Mouse (Mus musculus) heart, embryonic 10.5 days (tissue): ENCODE measurements around the gene Slc5a2. TPM values are rescaled to one million over a fixed set of nuclear protein-coding genes. Genes with fewer than 3 reads are reported as not detected.
A peak's percentile ranks its signal among the peaks of the same experiment; 100 is the strongest.

Experiments used
- DNase-seq: peaks from one replicate; pipeline ENCODE4 v3.0.0-alpha.2; 2017; ENCODE audit warnings: low spot score
- H3K27ac ChIP-seq: fragments of 300-500 bp; sonication (generic); 2 replicates; pipeline ENCODE4 v1.5.1; 2016; ENCODE audit warnings: mild to moderate bottlenecking
- H3K27me3 ChIP-seq: fragments of 300-500 bp; sonication (generic); 2 replicates; pipeline ENCODE4 v1.6.1; 2016; ENCODE audit warnings: mild to moderate bottlenecking; ENCODE audit not compliant: poor library complexity, insufficient read depth, severe bottlenecking
- H3K36me3 ChIP-seq: fragments of 300-500 bp; sonication (generic); 2 replicates; pipeline ENCODE4 v1.6.1; 2016; ENCODE audit warnings: mild to moderate bottlenecking, moderate library complexity
- H3K4me1 ChIP-seq: fragments of 300-500 bp; sonication (generic); 2 replicates; pipeline ENCODE4 v1.6.1; 2016; ENCODE audit warnings: mild to moderate bottlenecking
- H3K4me3 ChIP-seq: fragments of 300-500 bp; sonication (generic); 2 replicates; pipeline ENCODE4 v1.5.1; 2016; ENCODE audit warnings: mild to moderate bottlenecking, moderate library complexity
- H3K9me3 ChIP-seq: fragments of 300-500 bp; sonication (generic); 2 replicates; pipeline ENCODE4 v1.6.1; 2016; ENCODE audit warnings: mild to moderate bottlenecking, moderate library complexity
- WGBS: fragments of 180-500 bp; shearing (Covaris S2); methylation state at CpG from one replicate; pipeline ENCODE4 v1.1.7; 2016; 5-methylcytosine and 5-hydroxymethylcytosine counted together
- polyA plus RNA-seq: library from polyadenylated mRNA; unstranded; fragments of >200 nt; fragmentation: Nextera tagmentation; extraction: Ambion mirVana; gene quantifications from 2 replicates; pipeline ENCODE4 v1.2.1, GENCODE M21; 2016

Gene Slc5a2
- polyA plus RNA-seq, 1 experiment from 2014 or later = 0.48 TPM

DNA sequence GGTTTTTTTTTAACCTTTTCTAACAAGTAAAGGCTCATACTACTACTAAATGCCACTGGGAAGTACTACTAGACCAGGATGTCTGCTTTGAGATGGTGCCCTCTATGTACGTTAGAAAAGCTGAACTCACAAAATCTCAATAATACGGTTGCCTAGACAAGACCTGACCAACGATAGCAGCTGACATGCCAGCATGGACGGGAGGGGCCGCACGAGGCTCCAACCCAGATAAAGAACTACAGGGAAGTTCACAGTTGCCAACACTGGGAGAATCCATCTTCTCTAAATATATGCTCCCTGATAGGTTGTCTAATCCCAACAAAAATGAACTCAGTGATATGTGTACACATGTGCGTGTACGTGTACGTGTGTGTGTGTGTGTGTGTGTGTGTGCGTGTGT, 29.3 kb downstream of the Slc5a2 start:
- H3K27ac ChIP-seq = no peak overlapping the region

DNA sequence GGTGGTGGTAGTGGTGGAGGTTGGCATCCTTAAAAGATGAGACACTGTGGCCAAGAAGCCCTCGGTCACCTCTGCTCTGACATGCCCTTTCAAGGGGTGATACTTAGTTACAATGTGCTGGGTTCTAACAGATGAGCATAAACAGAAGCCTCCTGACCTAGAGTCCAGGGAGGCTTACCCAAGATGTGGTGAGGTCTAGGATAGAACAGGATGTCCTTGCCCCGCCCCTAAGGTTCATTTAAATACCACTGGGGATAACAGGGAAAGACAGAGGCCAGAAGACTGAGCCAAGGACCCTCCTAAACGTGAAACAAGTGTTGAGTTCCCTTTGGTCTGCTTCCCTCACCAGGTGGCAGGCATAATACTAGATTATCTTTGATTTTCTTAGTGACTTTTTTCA, 31.1 kb downstream of the Slc5a2 start:
- H3K9me3 ChIP-seq = no peaks in the 10 kb centered on the region
- peaks cover 13% of the 10 kb centered on the region for H3K36me3 ChIP-seq
- H3K27ac ChIP-seq = no peak overlapping the region
- WGBS = 69% methylated on average over 3 of the region's 3 CpGs
- peaks cover 17% of the 10 kb centered on the region for H3K4me1 ChIP-seq
- no peak for DNase-seq
- no peaks in the 10 kb centered on the region for H3K27me3 ChIP-seq
- no peak overlapping the region for H3K4me3 ChIP-seq

More for the DNA sequence above, 29.3 kb downstream of the Slc5a2 start:
- 85% methylated on average over 10 of the region's 10 CpGs for WGBS
- H3K4me3 ChIP-seq = no peak overlapping the region
- no peaks in the 10 kb centered on the region for H3K27me3 ChIP-seq
- peaks cover 19% of the 10 kb centered on the region for H3K4me1 ChIP-seq
- H3K9me3 ChIP-seq = no peaks in the 10 kb centered on the region
- peaks cover 15% of the 10 kb centered on the region for H3K36me3 ChIP-seq
- no peak for DNase-seq

DNA sequence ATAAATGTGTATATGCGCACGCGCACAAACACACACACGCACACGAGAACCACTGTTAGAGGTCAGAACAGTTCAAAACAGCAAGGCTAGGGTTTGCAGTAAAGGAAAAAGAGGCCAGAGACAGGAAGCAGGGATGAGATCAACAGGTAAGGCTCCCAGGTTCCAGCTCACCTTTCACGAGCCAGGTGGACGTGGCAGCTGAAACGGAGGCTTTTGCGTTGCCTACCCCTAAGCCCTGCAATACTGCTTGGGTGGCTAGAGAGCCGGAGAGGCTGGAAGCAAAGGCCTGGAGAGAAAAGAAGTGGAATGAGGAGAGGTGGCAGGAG, 31.8 kb downstream of the Slc5a2 start:
- no peaks in the 10 kb centered on the region for H3K9me3 ChIP-seq
- H3K36me3 ChIP-seq = peaks cover 13% of the 10 kb centered on the region
- H3K4me1 ChIP-seq = peaks cover 17% of the 10 kb centered on the region
- peak overlapping the region; percentile 96 for H3K4me3 ChIP-seq
- H3K27ac ChIP-seq = peak overlapping the region; percentile 96
- no peak for DNase-seq
- WGBS = 36% methylated on average over 10 of the region's 10 CpGs
- no peaks in the 10 kb centered on the region for H3K27me3 ChIP-seq

DNA sequence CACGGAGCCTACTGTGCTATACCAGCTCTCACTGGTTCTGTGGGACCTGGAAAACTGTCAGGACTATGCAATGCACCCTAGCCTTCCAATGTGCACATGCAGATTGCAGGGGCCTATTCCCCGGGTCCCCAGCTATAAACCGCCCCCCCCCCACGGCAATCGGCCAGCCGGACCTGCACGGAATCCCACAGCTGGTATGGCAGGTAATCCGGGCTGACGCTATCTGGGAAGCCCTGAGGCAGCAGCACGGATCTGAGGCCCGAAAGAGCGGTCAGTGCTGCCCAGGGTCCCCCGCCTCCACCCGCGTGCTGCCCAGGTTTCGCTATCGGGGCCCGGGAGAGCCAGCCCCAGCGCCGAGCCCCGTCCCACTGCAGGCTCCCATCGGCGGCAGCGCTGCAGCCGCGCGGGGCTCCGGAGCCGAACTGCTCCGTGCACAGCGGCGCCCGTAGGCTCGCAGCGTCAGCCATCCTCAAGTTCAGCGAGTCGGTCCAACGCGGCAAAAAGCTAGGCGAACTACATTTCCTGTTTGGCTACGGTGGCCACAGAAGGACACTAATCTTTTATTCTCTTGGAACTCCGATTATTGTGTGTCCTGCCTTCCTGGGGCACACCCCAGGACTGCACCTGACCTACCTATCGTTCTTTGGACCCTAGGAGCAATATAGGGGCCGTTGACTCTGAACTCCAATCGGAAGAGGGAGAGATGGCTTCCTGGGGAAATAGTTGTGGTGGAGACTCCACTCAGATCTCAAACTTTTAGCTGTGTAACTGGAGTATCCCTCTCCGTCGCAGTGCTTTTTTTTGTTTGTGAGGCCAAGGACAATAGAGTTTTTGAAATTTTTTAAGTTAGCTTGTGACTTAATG, 32.4 kb downstream of the Slc5a2 start, which contains the start of gene BC017158:
Gene BC017158, minus strand, starts transcription at position 554 of the 864 bp plus-strand sequence.
- H3K4me1 ChIP-seq = peaks cover 17% of the 10 kb centered on the region
- WGBS = 3% methylated on average over 47 of the region's 47 CpGs
- H3K36me3 ChIP-seq = 0 out of 2 replicates have a peak, but pooled peaks cover 8% of the 10 kb centered on the region
- DNase-seq = peak; percentile 87
- no peaks in the 10 kb centered on the region for H3K9me3 ChIP-seq
- H3K27ac ChIP-seq = peak within 1 kb of the TSS; percentile 96
- H3K27me3 ChIP-seq = no peaks in the 10 kb centered on the region
- H3K4me3 ChIP-seq = peak within 1 kb of the TSS; percentile 96

DNA sequence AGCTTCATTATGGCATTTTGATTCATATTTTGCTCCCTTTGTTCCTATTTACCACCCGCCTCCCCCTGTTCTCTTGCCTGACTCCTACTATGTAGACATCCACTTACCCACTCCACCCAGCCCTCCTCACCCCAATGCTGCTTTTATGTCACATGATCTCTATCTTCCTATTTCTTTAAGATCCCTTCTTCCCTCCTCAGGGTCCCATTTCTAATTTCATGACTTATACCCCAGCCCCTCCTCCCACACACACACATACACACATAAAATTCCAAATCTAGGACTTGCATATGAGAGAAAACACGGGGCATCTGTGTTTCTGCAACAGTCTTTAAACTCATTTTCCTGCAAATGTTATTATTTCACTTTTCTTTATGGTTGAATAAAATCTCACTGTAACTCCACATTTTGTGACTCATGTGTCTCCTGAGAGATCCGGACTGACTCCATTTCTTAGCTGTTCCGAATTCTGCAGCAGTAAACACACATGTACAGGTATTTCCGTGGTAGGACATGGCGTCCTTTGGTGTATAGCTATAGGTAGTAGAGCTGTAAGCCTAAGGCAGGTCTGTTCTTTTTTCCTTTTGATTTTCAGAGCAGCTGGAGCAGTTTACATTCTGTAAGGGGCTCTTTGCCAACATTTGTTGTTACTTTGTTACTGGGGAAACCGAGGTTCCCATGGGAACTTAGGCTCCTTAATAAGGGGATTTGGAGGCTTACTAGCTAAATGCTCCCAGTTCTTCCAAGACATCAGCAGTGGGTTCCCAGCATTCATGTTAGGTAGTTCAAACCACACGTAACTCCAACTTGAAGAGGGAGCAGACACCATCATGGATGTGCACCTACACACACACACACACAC, 33.3 kb downstream of the Slc5a2 start:
- Histone ChIP-seq H3K27me3 (no peaks in the 10 kb centered on the region), H3K27ac (peak overlapping the region; percentile 96), H3K4me1 (peaks cover 17% of the 10 kb centered on the region), H3K4me3 (peak overlapping the region; percentile 96), H3K9me3 (no peaks in the 10 kb centered on the region), H3K36me3 (0 out of 2 replicates have a peak, but pooled peaks cover 4% of the 10 kb centered on the region)
- WGBS = 81% methylated on average over 8 of the region's 8 CpGs
- DNase-seq = no peak

DNA sequence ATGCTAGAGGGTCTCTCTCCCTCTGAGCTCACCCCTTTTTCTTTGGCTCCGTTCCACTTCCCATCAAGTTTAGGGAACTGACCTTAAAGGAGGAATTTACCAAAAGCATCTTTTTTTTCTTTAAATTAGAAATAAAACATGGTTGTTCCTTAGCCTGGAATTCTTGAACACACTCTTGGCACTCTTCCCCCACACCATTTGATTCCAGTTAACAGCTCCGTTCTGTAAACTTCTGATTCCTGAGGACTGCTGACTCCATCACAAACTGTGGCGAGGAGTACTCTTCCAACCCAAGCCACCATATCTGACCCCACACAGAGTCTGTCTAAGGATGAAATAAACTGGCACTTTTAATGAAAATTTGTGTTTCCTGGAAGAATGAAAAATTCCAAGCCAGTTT, 35.5 kb downstream of the Slc5a2 start:
- H3K27ac ChIP-seq = no peak overlapping the region
- no peaks in the 10 kb centered on the region for H3K9me3 ChIP-seq
- H3K27me3 ChIP-seq = no peaks in the 10 kb centered on the region
- H3K4me3 ChIP-seq = no peak overlapping the region
- WGBS = 80% methylated on average over 3 of the region's 3 CpGs
- DNase-seq = no peak
- no peaks in the 10 kb centered on the region for H3K36me3 ChIP-seq
- peaks cover 17% of the 10 kb centered on the region for H3K4me1 ChIP-seq

DNA sequence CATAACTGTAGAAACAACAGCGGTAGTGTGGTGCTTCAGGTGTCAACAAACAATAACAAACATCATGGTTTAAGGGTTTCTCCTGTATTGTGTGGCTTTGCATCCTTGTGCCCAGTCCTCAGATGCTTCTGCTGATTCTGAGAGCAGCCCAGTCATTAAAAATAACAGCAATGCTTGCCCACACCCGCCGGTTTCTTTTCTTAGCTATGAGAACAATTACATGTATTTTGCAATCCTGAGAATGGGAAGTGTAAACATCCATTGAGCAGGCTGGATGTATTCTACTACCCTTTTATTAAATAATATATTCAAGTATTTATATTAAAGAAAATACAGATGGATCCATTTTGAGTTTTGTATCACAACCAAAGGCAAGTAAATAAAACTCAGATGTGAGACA, 36.7 kb downstream of the Slc5a2 start:
- Histone ChIP-seq H3K36me3 (no peaks in the 10 kb centered on the region), H3K27me3 (no peaks in the 10 kb centered on the region), H3K9me3 (no peaks in the 10 kb centered on the region), H3K4me3 (no peak overlapping the region), H3K4me1 (peaks cover 7% of the 10 kb centered on the region), H3K27ac (no peak overlapping the region)
- DNase-seq = no peak
- WGBS = 83% methylated on average over 3 of the region's 3 CpGs

DNA sequence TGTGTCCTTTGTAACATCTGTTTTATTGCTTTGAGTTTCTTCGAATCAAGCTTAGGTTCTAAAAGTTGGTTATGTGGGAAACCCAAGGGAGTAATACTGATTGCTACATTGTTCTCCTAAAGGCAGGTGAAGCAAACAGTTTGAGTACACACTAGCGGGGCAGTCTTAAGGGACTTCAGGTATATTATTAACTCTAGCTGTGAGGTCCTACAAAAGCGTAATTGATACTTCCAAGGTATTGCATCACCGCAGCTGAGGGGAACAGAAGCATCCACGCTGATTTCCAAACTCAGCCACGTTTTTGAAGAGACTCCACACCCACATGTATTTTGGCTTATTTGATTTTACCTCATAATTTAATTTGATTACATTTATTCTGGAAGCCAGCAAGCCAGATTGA, 38.7 kb downstream of the Slc5a2 start:
- no peak for DNase-seq
- no peaks in the 10 kb centered on the region for H3K4me1 ChIP-seq
- H3K27ac ChIP-seq = no peak overlapping the region
- no peaks in the 10 kb centered on the region for H3K36me3 ChIP-seq
- H3K9me3 ChIP-seq = no peaks in the 10 kb centered on the region
- H3K4me3 ChIP-seq = no peak overlapping the region
- no peaks in the 10 kb centered on the region for H3K27me3 ChIP-seq
- WGBS = 80% methylated on average over 6 of the region's 6 CpGs

DNA sequence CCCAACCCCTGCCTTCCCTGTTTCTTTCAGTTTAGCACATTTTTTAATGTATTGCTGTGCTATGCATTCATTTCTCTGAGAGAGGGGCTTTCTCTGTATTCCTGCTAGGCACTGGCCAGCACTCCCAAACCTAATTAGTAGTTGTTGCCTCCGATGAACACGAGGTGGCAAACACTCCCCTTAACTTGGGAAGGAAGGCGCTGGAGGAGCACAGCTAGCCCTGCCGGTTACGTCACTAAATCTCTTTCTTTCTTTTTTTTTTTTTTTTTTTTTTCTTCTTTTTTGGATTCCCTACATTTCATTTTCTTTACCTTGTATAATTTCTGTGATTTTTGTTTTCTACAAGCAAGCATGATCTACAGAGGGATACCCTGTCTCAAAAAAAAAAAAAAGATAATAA, 39.5 kb downstream of the Slc5a2 start:
- 6% methylated on average over 5 of the region's 5 CpGs for WGBS
- Histone ChIP-seq H3K4me1 (peaks cover 4% of the 10 kb centered on the region), H3K36me3 (no peaks in the 10 kb centered on the region), H3K27me3 (no peaks in the 10 kb centered on the region), H3K9me3 (no peaks in the 10 kb centered on the region), H3K4me3 (no peak overlapping the region), H3K27ac (no peak overlapping the region)
- DNase-seq = no peak

DNA sequence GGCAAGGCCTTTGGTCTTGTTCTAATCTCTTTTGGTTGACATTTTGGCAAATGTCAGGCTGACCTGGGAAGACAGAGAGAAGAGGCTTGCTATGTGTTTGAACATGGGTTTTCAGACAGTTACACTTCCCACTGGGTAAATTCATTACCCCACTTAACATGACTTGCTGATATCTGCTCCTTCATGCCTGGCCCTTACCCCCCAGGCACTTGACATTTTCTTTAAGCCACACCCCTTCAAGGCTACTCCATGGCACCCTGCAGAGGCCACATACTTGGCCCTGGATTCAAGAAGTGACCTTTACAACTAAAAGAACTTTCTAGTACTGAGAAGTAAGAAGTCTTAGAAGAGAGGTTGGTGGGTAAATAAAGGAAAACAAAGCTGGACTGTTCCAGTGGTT, 42.4 kb downstream of the Slc5a2 start:
- no peaks in the 10 kb centered on the region for H3K27me3 ChIP-seq
- peaks cover 13% of the 10 kb centered on the region for H3K4me1 ChIP-seq
- H3K9me3 ChIP-seq = no peaks in the 10 kb centered on the region
- no peak overlapping the region for H3K27ac ChIP-seq
- no peak for DNase-seq
- no peaks in the 10 kb centered on the region for H3K36me3 ChIP-seq
- H3K4me3 ChIP-seq = no peak overlapping the region

DNA sequence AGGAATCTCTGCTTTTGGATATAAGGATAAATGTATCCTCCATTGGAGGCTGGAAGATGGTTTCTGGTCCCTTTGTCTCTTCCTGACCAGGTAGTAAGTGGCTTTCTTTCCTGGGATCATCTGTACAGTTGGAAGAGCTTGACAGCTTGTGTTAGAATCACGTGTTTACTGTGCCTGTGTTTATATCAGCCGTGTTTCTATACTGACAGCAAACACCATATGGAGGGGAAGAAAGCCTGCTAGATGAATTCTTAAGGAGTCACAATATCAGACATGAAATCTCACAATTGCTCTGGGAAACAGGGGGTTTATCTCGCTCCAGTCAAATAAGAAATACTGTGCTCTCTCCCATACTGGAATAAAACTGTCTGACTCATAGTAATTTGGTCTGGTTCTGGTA, 43.8 kb downstream of the Slc5a2 start:
- WGBS = 62% methylated on average over 3 of the region's 3 CpGs

DNA sequence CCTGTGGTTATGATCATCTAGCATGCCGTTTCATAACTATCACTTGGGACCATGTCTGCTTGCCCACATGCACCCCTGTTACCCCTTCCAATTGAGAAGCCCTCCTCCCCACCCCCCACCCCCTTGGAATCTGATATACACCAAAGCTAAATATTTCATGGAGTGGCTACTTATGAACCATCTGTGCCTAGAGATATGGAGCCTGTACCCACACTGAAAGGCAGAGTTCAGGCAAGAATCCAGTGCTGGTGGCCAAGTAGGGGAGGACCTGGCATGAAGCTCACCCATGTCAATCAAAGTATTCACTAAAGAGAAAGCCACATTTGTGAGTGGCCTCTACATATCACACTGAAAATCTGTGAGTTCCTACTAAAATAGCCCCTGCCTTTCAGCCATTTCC, 44.3 kb downstream of the Slc5a2 start:
- DNase-seq = no peak
- no peaks in the 10 kb centered on the region for H3K36me3 ChIP-seq
- no peaks in the 10 kb centered on the region for H3K27me3 ChIP-seq
- H3K9me3 ChIP-seq = no peaks in the 10 kb centered on the region
- H3K4me1 ChIP-seq = peaks cover 13% of the 10 kb centered on the region
- WGBS = 52% methylated on average over 1 of the region's 1 CpGs
- no peak overlapping the region for H3K4me3 ChIP-seq
- peak overlapping the region; percentile 30; the same call in 1 of the 2 replicates for H3K27ac ChIP-seq

More for the DNA sequence above, 43.8 kb downstream of the Slc5a2 start:
- peaks cover 13% of the 10 kb centered on the region for H3K4me1 ChIP-seq
- H3K27ac ChIP-seq = no peak overlapping the region
- no peaks in the 10 kb centered on the region for H3K9me3 ChIP-seq
- H3K27me3 ChIP-seq = no peaks in the 10 kb centered on the region
- no peak overlapping the region for H3K4me3 ChIP-seq
- no peaks in the 10 kb centered on the region for H3K36me3 ChIP-seq
- no peak for DNase-seq

DNA sequence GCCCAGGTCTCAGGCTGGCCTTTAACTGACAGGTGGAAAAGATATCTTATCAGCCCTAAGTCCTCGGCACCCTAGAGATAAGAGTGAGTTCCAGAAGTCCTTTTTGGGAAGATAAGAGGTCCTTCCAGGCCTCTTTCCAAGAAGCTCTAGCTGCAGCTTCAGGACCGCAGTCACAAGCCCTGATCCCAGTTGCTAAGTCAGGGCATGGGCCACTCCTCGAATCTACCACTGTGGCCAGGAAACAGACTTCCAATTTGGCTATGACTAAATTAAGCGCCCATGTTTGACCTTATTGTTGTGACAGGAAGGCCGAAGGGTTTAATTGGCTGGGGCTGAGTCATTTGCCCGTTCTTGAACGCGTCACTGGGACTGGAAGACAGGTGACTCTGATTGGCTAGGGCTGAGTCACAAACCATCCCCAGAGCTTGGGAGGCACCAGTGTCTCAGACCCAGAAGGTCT, 44.8 kb downstream of the Slc5a2 start:
- no peak overlapping the region for H3K4me3 ChIP-seq
- 17% methylated on average over 8 of the region's 8 CpGs for WGBS
- no peaks in the 10 kb centered on the region for H3K36me3 ChIP-seq
- peaks cover 13% of the 10 kb centered on the region for H3K4me1 ChIP-seq
- H3K27ac ChIP-seq = no peak overlapping the region; the same call in 1 of the 2 replicates
- no peaks in the 10 kb centered on the region for H3K9me3 ChIP-seq
- no peaks in the 10 kb centered on the region for H3K27me3 ChIP-seq
- DNase-seq = no peak
